10 mouse cellular contexts compared by ENCODE assay signal in the genomic region with DNA sequence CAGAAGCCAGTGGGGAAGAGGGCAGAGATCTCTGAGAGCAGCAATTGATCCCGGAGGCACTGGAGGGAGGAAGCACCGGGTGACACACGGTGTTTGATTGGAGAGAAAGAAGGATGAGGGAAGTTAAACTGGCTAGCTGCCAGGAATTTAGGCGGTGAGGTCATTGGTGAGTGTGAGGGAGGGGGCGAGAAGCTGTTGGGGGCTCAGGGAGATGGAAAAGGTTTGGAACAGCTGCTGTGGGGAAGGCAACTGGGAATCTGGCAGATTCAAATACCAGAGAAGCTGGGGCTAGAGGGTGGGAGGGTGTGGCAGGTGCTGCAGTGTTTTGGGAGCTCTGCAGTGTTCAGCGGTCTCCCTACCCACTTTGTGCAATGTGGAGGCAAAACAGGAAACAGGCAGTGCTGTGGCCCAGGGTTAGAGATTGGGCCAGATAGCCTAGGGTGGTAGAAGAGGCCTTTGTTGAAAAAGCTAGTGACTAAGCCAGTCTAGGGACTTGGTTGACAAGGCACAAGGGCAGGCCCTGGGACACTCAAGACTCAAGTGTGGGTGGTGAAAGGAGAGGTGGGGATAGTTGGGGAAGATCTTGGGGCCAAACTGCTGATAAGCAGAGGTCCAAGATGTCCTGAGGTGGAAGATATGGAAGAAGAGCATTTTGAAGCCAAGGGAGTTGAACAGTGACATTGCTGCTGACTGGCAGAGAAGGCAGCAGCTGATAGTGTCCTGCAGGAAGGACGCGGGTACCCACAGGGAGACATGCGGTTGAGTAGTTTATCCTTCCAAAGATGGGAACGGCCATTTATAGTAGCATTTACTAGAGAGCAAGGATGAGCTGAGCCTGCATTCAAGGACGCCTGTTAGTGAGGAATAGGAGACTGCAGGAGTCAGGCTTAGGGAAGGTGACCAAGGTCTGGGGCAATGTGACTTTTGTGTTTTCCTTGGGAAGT. TPM values are rescaled to one million over a fixed set of nuclear protein-coding genes. Genes with fewer than 3 reads are reported as not detected.
DNase-seq lines count a peak whose midpoint lies in the region; ATAC-seq lines count a peak whose summit lies in the region.
"Had no signal": no experiment of that assay in that cellular context is flagged by ENCODE, and none has a peak within 500 bp of the region (broad histone marks: within the 10 kb centered on the region; RNA-seq: fewer than 3 reads in every experiment).

No protein-coding gene starts in this region.

- peaks cover 42% of the 10 kb centered on the region for H3K4me1 ChIP-seq in limb, embryonic 12.5 days (replicated peaks)
- H3K4me1 ChIP-seq in limb, embryonic 10.5 days = peaks cover 35% of the 10 kb centered on the region
- H3K4me1 ChIP-seq in liver, embryonic 13.5 days (replicated peaks) = peaks cover 53% of the 10 kb centered on the region

- H3K27me3 ChIP-seq in limb, embryonic 12.5 days = no peaks in the 10 kb centered on the region
- H3K27me3 ChIP-seq in limb, embryonic 10.5 days (ENCODE audit: low read depth, poor library complexity, severe bottlenecking) = no peaks in the 10 kb centered on the region
- no peaks in the 10 kb centered on the region for H3K27me3 ChIP-seq in liver, embryonic 13.5 days

- H3K9me3 ChIP-seq in limb, embryonic 12.5 days = no peaks in the 10 kb centered on the region
- H3K9me3 ChIP-seq in limb, embryonic 10.5 days (replicated peaks) = no peaks in the 10 kb centered on the region
- H3K9me3 ChIP-seq in liver, embryonic 13.5 days (replicated peaks) = no peaks in the 10 kb centered on the region

- WGBS in limb, embryonic 12.5 days = 64% methylated on average over 11 of the region's 11 CpGs
- WGBS in limb, embryonic 10.5 days = 81% methylated on average over 11 of the region's 11 CpGs
- WGBS in liver, embryonic 13.5 days (ENCODE audit: insufficient replicate concordance) = 15% methylated on average over 11 of the region's 11 CpGs

- ATAC-seq in limb, embryonic 12.5 days (ENCODE audit: insufficient number of reproducible peaks, insufficient read depth, low FRiP score, low TSS enrichment, low read depth) = no peak
- ATAC-seq in granulocyte monocyte progenitor cell, adult 5-6 weeks (replicated peaks; ENCODE audit: poor library complexity, severe bottlenecking) = peak; percentile 24
- no peak for ATAC-seq in liver, embryonic 13.5 days (ENCODE audit: low read depth)

- H3K9ac ChIP-seq in limb, embryonic 12.5 days (replicated peaks) = no peak overlapping the region
- no peak overlapping the region for H3K9ac ChIP-seq in liver, embryonic 13.5 days

- H3K4me2 ChIP-seq in limb, embryonic 12.5 days = peak overlapping the region; percentile 29
- H3K4me2 ChIP-seq in liver, embryonic 13.5 days = peak overlapping the region; percentile 85

- no peak overlapping the region for H3K4me3 ChIP-seq in limb, embryonic 12.5 days (replicated peaks)
- H3K4me3 ChIP-seq in limb, embryonic 10.5 days = no peak overlapping the region
- H3K4me3 ChIP-seq in liver, embryonic 13.5 days (replicated peaks) = 0 out of 2 replicates have a peak overlapping the region, but pooled peaks have one; percentile 5
- H3K4me3 ChIP-seq: erythroblast, embryonic 14.5 days had no signal

- H3K27ac ChIP-seq in limb, embryonic 12.5 days = 0 out of 2 replicates have a peak overlapping the region, but pooled peaks have one; percentile 7
- no peak overlapping the region for H3K27ac ChIP-seq in limb, embryonic 10.5 days
- H3K27ac ChIP-seq in liver, embryonic 13.5 days = peak overlapping the region; percentile 40

- peaks cover 77% of the 10 kb centered on the region for H3K36me3 ChIP-seq in limb, embryonic 12.5 days
- peaks cover 82% of the 10 kb centered on the region for H3K36me3 ChIP-seq in limb, embryonic 10.5 days
- H3K36me3 ChIP-seq in liver, embryonic 13.5 days = peaks cover 48% of the 10 kb centered on the region

- DNase-seq in adrenal gland, adult (ENCODE audit: inconsistent age in 2 of 2, low spot score in 1 of 2) = peak; percentile 46 to 72
- DNase-seq in adrenal gland, postnatal 25 days = no peak
- DNase-seq in limb, embryonic 10.5 days (ENCODE audit: low spot score) = no peak
- no peak for DNase-seq in liver, embryonic 13.5 days
- DNase-seq in telencephalon, adult 2 months (ENCODE audit: low read depth, low spot score) = peak; percentile 49
- DNase-seq in spleen, postnatal 14 days (ENCODE audit: low spot score in 2 of 2) = no peak

RNA-seq across cellular contexts. Expression of gene Zyx, which starts 4.9 kb away (rescaled TPM):
- total RNA-seq in adrenal gland, postnatal 25 days (2021) = 105 and 140 TPM in 2 replicates
- 86.1 and 109 TPM in 2 replicates for polyA plus RNA-seq in limb, embryonic 12.5 days (2016; fragmentation: Nextera tagmentation; extraction: Ambion mirVana)
- 115 and 126 TPM in 2 replicates for polyA plus RNA-seq in limb, embryonic 10.5 days (2016; fragmentation: Nextera tagmentation; extraction: Ambion mirVana)
- 116 and 131 TPM in 2 replicates for total RNA-seq in granulocyte monocyte progenitor cell, adult 5-6 weeks (2014; fragmentation: Nextera tagmentation)
- 17.6 and 17.8 TPM in 2 replicates for total RNA-seq in granulocyte monocyte progenitor cell, adult 5-6 weeks (2017)
- polyA plus RNA-seq in liver, embryonic 13.5 days (2015; fragmentation: Nextera tagmentation; extraction: Ambion mirVana) = 36.5 and 39.7 TPM in 2 replicates

RNA-seq across cellular contexts. Expression of gene Epha1, which starts 18.7 kb away (rescaled TPM):
- total RNA-seq in adrenal gland, postnatal 25 days (2021) = 0.48 and 0.55 TPM in 2 replicates
- 7.8 and 9.0 TPM in 2 replicates for polyA plus RNA-seq in limb, embryonic 12.5 days (2016; fragmentation: Nextera tagmentation; extraction: Ambion mirVana)
- 7.2 and 7.7 TPM in 2 replicates for polyA plus RNA-seq in limb, embryonic 10.5 days (2016; fragmentation: Nextera tagmentation; extraction: Ambion mirVana)
- 0.56 and 0.86 TPM in 2 replicates for total RNA-seq in granulocyte monocyte progenitor cell, adult 5-6 weeks (2014; fragmentation: Nextera tagmentation)
- 0.04 TPM in 1 of 2 replicates, not detected in the other for total RNA-seq in granulocyte monocyte progenitor cell, adult 5-6 weeks (2017)
- 2.7 and 2.9 TPM in 2 replicates for polyA plus RNA-seq in liver, embryonic 13.5 days (2015; fragmentation: Nextera tagmentation; extraction: Ambion mirVana)

RNA-seq across cellular contexts. Expression of gene Fam131b, which starts 29.9 kb away (rescaled TPM):
- total RNA-seq in adrenal gland, postnatal 25 days (2021) = 0.24 TPM in 1 of 2 replicates, not detected in the other
- 0.68 and 0.79 TPM in 2 replicates for polyA plus RNA-seq in limb, embryonic 12.5 days (2016; fragmentation: Nextera tagmentation; extraction: Ambion mirVana)
- 0.44 and 0.65 TPM in 2 replicates for polyA plus RNA-seq in limb, embryonic 10.5 days (2016; fragmentation: Nextera tagmentation; extraction: Ambion mirVana)
- not detected in 2 replicates for total RNA-seq in granulocyte monocyte progenitor cell, adult 5-6 weeks (2014; fragmentation: Nextera tagmentation)
- total RNA-seq in granulocyte monocyte progenitor cell, adult 5-6 weeks (2017) = not detected in 2 replicates
- 0.05 TPM in 2 replicates for polyA plus RNA-seq in liver, embryonic 13.5 days (2015; fragmentation: Nextera tagmentation; extraction: Ambion mirVana)
- polyA plus RNA-seq: erythroblast, embryonic 14.5 days had no signal

RNA-seq across cellular contexts. Expression of gene Tas2r143, which starts 45.7 kb away (rescaled TPM):
- 7.4 and 11.8 TPM in 2 replicates for total RNA-seq in adrenal gland, postnatal 25 days (2021)
- not detected in 2 replicates for polyA plus RNA-seq in limb, embryonic 12.5 days (2016; fragmentation: Nextera tagmentation; extraction: Ambion mirVana)
- not detected in 2 replicates for polyA plus RNA-seq in limb, embryonic 10.5 days (2016; fragmentation: Nextera tagmentation; extraction: Ambion mirVana)
- total RNA-seq in granulocyte monocyte progenitor cell, adult 5-6 weeks (2014; fragmentation: Nextera tagmentation) = 1.6 TPM in 1 of 2 replicates, not detected in the other
- total RNA-seq in granulocyte monocyte progenitor cell, adult 5-6 weeks (2017) = not detected in 2 replicates
- polyA plus RNA-seq in liver, embryonic 13.5 days (2015; fragmentation: Nextera tagmentation; extraction: Ambion mirVana) = not detected in 2 replicates
- polyA plus RNA-seq: erythroblast, embryonic 14.5 days; neural tube, embryonic 14.5 days had no signal

RNA-seq across cellular contexts. Expression of gene Tas2r135, which starts 50.9 kb away (rescaled TPM):
- total RNA-seq in adrenal gland, postnatal 25 days (2021) = 7.3 and 9.4 TPM in 2 replicates
- not detected in 2 replicates for polyA plus RNA-seq in limb, embryonic 12.5 days (2016; fragmentation: Nextera tagmentation; extraction: Ambion mirVana)
- not detected in 2 replicates for polyA plus RNA-seq in limb, embryonic 10.5 days (2016; fragmentation: Nextera tagmentation; extraction: Ambion mirVana)
- total RNA-seq in granulocyte monocyte progenitor cell, adult 5-6 weeks (2014; fragmentation: Nextera tagmentation) = not detected in 2 replicates
- total RNA-seq in granulocyte monocyte progenitor cell, adult 5-6 weeks (2017) = not detected in 2 replicates
- not detected in 2 replicates for polyA plus RNA-seq in liver, embryonic 13.5 days (2015; fragmentation: Nextera tagmentation; extraction: Ambion mirVana)
- polyA plus RNA-seq: erythroblast, embryonic 14.5 days; neural tube, embryonic 14.5 days had no signal

Comparison
In these comparisons a context has a peak if more than half of its experiments do, and no peak if none do; other contexts are left out.
1. DNase-seq: peak in adrenal gland, adult (2 of 2) and telencephalon, adult 2 months (single experiment); none in adrenal gland, postnatal 25 days (single experiment), limb, embryonic 10.5 days (single experiment), liver, embryonic 13.5 days (single experiment) and spleen, postnatal 14 days (0 of 2).